Mouse (Mus musculus) lung, adult 2 months (tissue): ENCODE data around the gene Gm14410.
"Not testable (repeated sequence)": the region's sequence is repeated elsewhere in the genome, so short reads cannot be mapped to it uniquely, and the experiment has no call there.

ENCODE experiments used
- CTCF ChIP-seq: fragments of 200-500 bp; IDR thresholded peaks from 2 replicates; pipeline ENCODE4 v1.5.1; 2011; ENCODE audit warnings: mild to moderate bottlenecking, low read length, control low read depth; ENCODE audit not compliant: insufficient read depth
- POLR2A ChIP-seq: fragments of 200-500 bp; IDR thresholded peaks from 2 replicates; pipeline ENCODE4 v1.6.1; 2011; ENCODE audit warnings: low read depth, mild to moderate bottlenecking, control low read depth, low read length, borderline replicate concordance; ENCODE audit errors: extremely low read depth

GRCm38 (mm10) chr2:177172749-177173148 lies 33.5 kb downstream of the Gm14410 start:
- not testable (repeated sequence) for TF ChIP-seq POLR2A, CTCF
